Mouse (Mus musculus): ENCODE measurements around the gene Fbxl2.

GRCm38 (mm10) chr9:113957777-113958176 is 88.2 kb downstream of the Fbxl2 start:
- TF ChIP-seq CTCF (conservative IDR thresholded peaks at IDR 0.05 in 1 of 2, IDR thresholded peaks at IDR 0.05 in 1 of 2; ENCODE audit: low read depth in 2 of 2, low read length in 2 of 2) (no peak), ZC3H11A (IDR thresholded peaks at IDR 0.05; ENCODE audit: low read depth, low read length) (no peak), ZMIZ1 (IDR thresholded peaks at IDR 0.05; ENCODE audit: low read depth, low read length) (no peak), MEF2A (IDR thresholded peaks at IDR 0.05; ENCODE audit: borderline replicate concordance, low read depth, low read length) (no peak), NELFE (IDR thresholded peaks at IDR 0.05; ENCODE audit: low read depth, low read length) (no peak), EP300 (IDR thresholded peaks at IDR 0.05; ENCODE audit: low read length) (no peak), POLR2A (IDR thresholded peaks at IDR 0.05; ENCODE audit: low read depth, low read length) (no peak), ZNF384 (IDR thresholded peaks at IDR 0.05; ENCODE audit: low read depth, low read length) (no peak), MXI1 (IDR thresholded peaks at IDR 0.05; ENCODE audit: low read depth, low read length) (no peak), ELF1 (IDR thresholded peaks at IDR 0.05; ENCODE audit: low read depth, low read length) (no peak)
